Mouse (Mus musculus) liver, embryonic 16.5 days (tissue): Measurements from ENCODE around the gene Spef1. TPM values are rescaled to one million over a fixed set of nuclear protein-coding genes. Genes with fewer than 3 reads are reported as not detected.

Experiments
- ATAC-seq: fragments of 200-750 bp; cut with Nextera tagmentation; 2 replicates; pipeline ENCODE4 v1.8.0; 2017; ENCODE audit warnings: low read depth, mild to moderate bottlenecking, moderate number of reproducible peaks, moderate library complexity
- H3K27ac ChIP-seq: fragments of 300-500 bp; sonication (generic); 2 replicates; pipeline ENCODE4 v1.5.1; 2014; ENCODE audit warnings: mild to moderate bottlenecking, low read length
- H3K27me3 ChIP-seq: fragments of 300-500 bp; sonication (generic); 2 replicates; pipeline ENCODE4 v1.6.1; 2014; ENCODE audit warnings: low read depth, low read length, mixed read lengths; ENCODE audit not compliant: control insufficient read depth, insufficient read depth
- H3K36me3 ChIP-seq: fragments of 300-500 bp; sonication (generic); 2 replicates; pipeline ENCODE4 v1.6.1; 2014; ENCODE audit warnings: mild to moderate bottlenecking; ENCODE audit not compliant: control insufficient read depth, insufficient read depth
- H3K4me1 ChIP-seq: fragments of 300-500 bp; sonication (generic); 2 replicates; pipeline ENCODE4 v1.6.1; 2014; ENCODE audit warnings: low read depth, low read length, mixed read lengths; ENCODE audit not compliant: control insufficient read depth
- H3K4me2 ChIP-seq: fragments of 300-500 bp; sonication (generic); 2 replicates; pipeline ENCODE4 v1.6.1; 2014; ENCODE audit warnings: low read depth, low read length, mixed read lengths
- H3K4me3 ChIP-seq: fragments of 300-500 bp; sonication (generic); 2 replicates; pipeline ENCODE4 v1.5.1; 2014; ENCODE audit warnings: low read depth, mild to moderate bottlenecking, low read length
- H3K9ac ChIP-seq: fragments of 300-500 bp; sonication (generic); 2 replicates; pipeline ENCODE4 v1.6.1; 2014; ENCODE audit warnings: low read depth, low read length
- H3K9me3 ChIP-seq: fragments of 300-500 bp; sonication (generic); replicated peaks from 2 replicates; pipeline ENCODE4 v1.6.1; 2016; ENCODE audit warnings: low read length; ENCODE audit not compliant: control insufficient read depth
- WGBS: fragments of 180-500 bp; shearing (Covaris S2); extraction: QIAGEN DNeasy Blood & Tissue Kit; methylation state at CpG from one replicate; pipeline ENCODE4 v1.1.7; 2014; ENCODE audit not compliant: insufficient replicate concordance; 5-methylcytosine and 5-hydroxymethylcytosine counted together
- polyA plus RNA-seq: library from polyadenylated mRNA; unstranded; fragments of >200 nt; fragmentation: Nextera tagmentation; extraction: Ambion mirVana; gene quantifications from 2 replicates; pipeline ENCODE4 v1.2.1, GENCODE M21; 2015

Spef1 gene
- polyA plus RNA-seq, 1 experiment from 2014 or later = 1.1 TPM

- peak; percentile 16; the same call in 1 of the 2 replicates for ATAC-seq
- WGBS = 78% methylated on average over 16 of the region's 16 CpGs
- peaks cover 84% of the 10 kb centered on the region for H3K36me3 ChIP-seq
These were observed 9.7 kb upstream of the Spef1 start for GRCm38 (mm10) chr2:131196606-131197316.

GRCm38 (mm10) chr2:131191005-131191390, 3.9 kb upstream of the Spef1 start:
- WGBS = 67% methylated on average over 7 of the region's 7 CpGs
- Histone ChIP-seq H3K36me3 (peaks cover 66% of the 10 kb centered on the region), H3K9ac (no peak overlapping the region), H3K9me3 (no peaks in the 10 kb centered on the region), H3K27me3 (no peaks in the 10 kb centered on the region), H3K4me1 (peaks cover 32% of the 10 kb centered on the region), H3K4me3 (no peak overlapping the region; the same call in 1 of the 2 replicates), H3K27ac (peak overlapping the region; percentile 97; the same call in 1 of the 2 replicates), H3K4me2 (peak overlapping the region; percentile 71)
- ATAC-seq = no peak

More at GRCm38 (mm10) chr2:131196606-131197316, 9.7 kb upstream of the Spef1 start:
- Histone ChIP-seq H3K9me3 (no peaks in the 10 kb centered on the region), H3K4me2 (no peak overlapping the region), H3K27ac (no peak overlapping the region), H3K9ac (no peak overlapping the region), H3K4me3 (no peak overlapping the region), H3K4me1 (peaks cover 5% of the 10 kb centered on the region), H3K27me3 (no peaks in the 10 kb centered on the region)

GRCm38 (mm10) chr2:131190344-131191004, 3.4 kb upstream of the Spef1 start:
- Histone ChIP-seq H3K9me3 (no peaks in the 10 kb centered on the region), H3K4me3 (peak overlapping the region; percentile 94), H3K27ac (peak overlapping the region; percentile 97), H3K27me3 (no peaks in the 10 kb centered on the region), H3K4me2 (peak overlapping the region; percentile 71), H3K9ac (peak overlapping the region; percentile 65), H3K36me3 (peaks cover 61% of the 10 kb centered on the region), H3K4me1 (peaks cover 36% of the 10 kb centered on the region)
- ATAC-seq = no peak
- 73% methylated on average over 10 of the region's 10 CpGs for WGBS

GRCm38 (mm10) chr2:131189521-131190309, 2.6 kb upstream of the Spef1 start:
- no peaks in the 10 kb centered on the region for H3K9me3 ChIP-seq
- peak overlapping the region; percentile 94 for H3K4me3 ChIP-seq
- peaks cover 36% of the 10 kb centered on the region for H3K4me1 ChIP-seq
- 22% methylated on average over 5 of the region's 5 CpGs for WGBS
- H3K27me3 ChIP-seq = no peaks in the 10 kb centered on the region
- peaks cover 53% of the 10 kb centered on the region for H3K36me3 ChIP-seq
- H3K9ac ChIP-seq = peak overlapping the region; percentile 65
- peak overlapping the region; percentile 71 for H3K4me2 ChIP-seq
- H3K27ac ChIP-seq = peak overlapping the region; percentile 97
- peak; percentile 57 for ATAC-seq

- no peaks in the 10 kb centered on the region for H3K27me3 ChIP-seq
- peak overlapping the region; percentile 71 for H3K4me2 ChIP-seq
- ATAC-seq = 0 out of 2 replicates have a peak, but pooled peaks have one; percentile 11
- peaks cover 36% of the 10 kb centered on the region for H3K4me1 ChIP-seq
- H3K9me3 ChIP-seq = no peaks in the 10 kb centered on the region
- peaks cover 39% of the 10 kb centered on the region for H3K36me3 ChIP-seq
- peak overlapping the region; percentile 97 for H3K9ac ChIP-seq
- WGBS = 67% methylated on average over 5 of the region's 5 CpGs
- peak overlapping the region; percentile 97 for H3K27ac ChIP-seq
- peak overlapping the region; percentile 94 for H3K4me3 ChIP-seq
These were observed 1.2 kb upstream of the Spef1 start for GRCm38 (mm10) chr2:131188311-131188710.

GRCm38 (mm10) chr2:131187602-131187922, 480 bp upstream of the Spef1 start:
- no peaks in the 10 kb centered on the region for H3K27me3 ChIP-seq
- H3K9me3 ChIP-seq = no peaks in the 10 kb centered on the region
- 30% methylated on average over 3 of the region's 3 CpGs for WGBS
- ATAC-seq = no peak
- peak overlapping the region; percentile 71 for H3K4me2 ChIP-seq
- H3K27ac ChIP-seq = peak overlapping the region; percentile 97
- peaks cover 32% of the 10 kb centered on the region for H3K36me3 ChIP-seq
- H3K4me3 ChIP-seq = peak overlapping the region; percentile 94
- peak overlapping the region; percentile 97 for H3K9ac ChIP-seq
- H3K4me1 ChIP-seq = peaks cover 36% of the 10 kb centered on the region

GRCm38 (mm10) chr2:131186343-131186742, 739 bp downstream of the Spef1 start:
- Histone ChIP-seq H3K9me3 (no peaks in the 10 kb centered on the region), H3K27ac (peak overlapping the region; percentile 97), H3K9ac (peak overlapping the region; percentile 97), H3K4me3 (peak overlapping the region; percentile 94), H3K36me3 (peaks cover 19% of the 10 kb centered on the region), H3K27me3 (no peaks in the 10 kb centered on the region), H3K4me1 (peaks cover 36% of the 10 kb centered on the region), H3K4me2 (peak overlapping the region; percentile 71)
- WGBS = 3% methylated on average over 14 of the region's 14 CpGs
- ATAC-seq = peak; percentile 22

- 2% methylated on average over 54 of the region's 57 CpGs for WGBS
- Histone ChIP-seq H3K4me3 (peak within 1 kb of the TSS; percentile 83), H3K9ac (peak within 1 kb of the TSS; percentile 89)
These were observed 7.0 kb downstream of the Spef1 start, which contains the start of gene Cenpb for GRCm38 (mm10) chr2:131179990-131180587. Gene Cenpb (minus strand): TSS chr2:131180067.

More at GRCm38 (mm10) chr2:131179990-131180587, 7.0 kb downstream of the Spef1 start, which contains the start of gene Cenpb:
- H3K4me1 ChIP-seq = peaks cover 32% of the 10 kb centered on the region
- ATAC-seq = peak; percentile 86
- no peaks in the 10 kb centered on the region for H3K9me3 ChIP-seq
- peaks cover 3% of the 10 kb centered on the region for H3K36me3 ChIP-seq
- peak within 1 kb of the TSS; percentile 90 for H3K27ac ChIP-seq
- no peaks in the 10 kb centered on the region for H3K27me3 ChIP-seq
- H3K4me2 ChIP-seq = peak within 1 kb of the TSS; percentile 92
